ENCODE assay signal across 9 mouse cellular contexts in genomic region chr13:51207965-51208364, GRCm38 (mm10). TPM values are rescaled to one million over a fixed set of nuclear protein-coding genes. Genes with fewer than 3 reads are reported as not detected.
A peak's percentile ranks its signal among the peaks of the same experiment; 100 is the strongest.
DNase-seq lines count a peak whose midpoint lies in the region; ATAC-seq and TF ChIP-seq lines count a peak whose summit lies in the region.
"Had no signal": no experiment of that assay in that cellular context is flagged by ENCODE, and none has a peak within 500 bp of the region (broad histone marks: within the 10 kb centered on the region; RNA-seq: fewer than 3 reads in every experiment).

No protein-coding gene starts in this region.

- DNase-seq in embryo, embryonic 10 days (ENCODE audit: low spot score), result peak; percentile 57
- no peak for DNase-seq in embryo, embryonic 9.5 days (ENCODE audit: extremely low spot score)
- DNase-seq in lung, postnatal 10 days, result peak; percentile 16
- DNase-seq in lung, adult 18-20 months, result no peak
- peak; percentile 48 to 67 for DNase-seq in left cerebral cortex, postnatal 14 days (ENCODE audit: low spot score in 2 of 2)
- DNase-seq in stomach, postnatal 0 days (ENCODE audit: low spot score), result no peak
- no peak for DNase-seq in c-Kit-positive CD71-positive TER-119-positive erythroid progenitor cells, embryonic 14.5 days (ENCODE audit: low spot score)
- DNase-seq in liver, embryonic 11.5 days (ENCODE audit: low spot score), result no peak
- DNase-seq: thymus, adult 18-20 months had no signal

- no peak overlapping the region for H3K9ac ChIP-seq in stomach, postnatal 0 days (ENCODE audit: low read length)
- no peak overlapping the region for H3K9ac ChIP-seq in liver, embryonic 11.5 days (ENCODE audit: low read depth, low read length)

- no peaks in the 10 kb centered on the region for H3K4me1 ChIP-seq in stomach, postnatal 0 days (replicated peaks; ENCODE audit: control insufficient read depth, insufficient read depth)
- H3K4me1 ChIP-seq in liver, embryonic 11.5 days (replicated peaks; ENCODE audit: control insufficient read depth, insufficient read depth, low read length), result no peaks in the 10 kb centered on the region

- no peaks in the 10 kb centered on the region for H3K9me3 ChIP-seq in stomach, postnatal 0 days (ENCODE audit: control insufficient read depth, low read length)
- H3K9me3 ChIP-seq in liver, embryonic 11.5 days (ENCODE audit: control insufficient read depth, low read length), result no peaks in the 10 kb centered on the region

- ATAC-seq in stomach, postnatal 0 days (ENCODE audit: low FRiP score, low TSS enrichment), result peak; percentile 45; the same call in 1 of the 2 replicates
- no peak for ATAC-seq in liver, embryonic 11.5 days (replicated peaks; ENCODE audit: low FRiP score)

- H3K27me3 ChIP-seq in stomach, postnatal 0 days (ENCODE audit: control insufficient read depth, insufficient read depth, low read length), result no peaks in the 10 kb centered on the region
- H3K27me3 ChIP-seq in liver, embryonic 11.5 days (replicated peaks; ENCODE audit: control insufficient read depth, insufficient read depth, low read length), result no peaks in the 10 kb centered on the region

- H3K4me2 ChIP-seq in stomach, postnatal 0 days (replicated peaks; ENCODE audit: low read depth), result no peak overlapping the region; the same call in 1 of the 2 replicates
- H3K4me2 ChIP-seq in liver, embryonic 11.5 days, result no peak overlapping the region

- H3K4me3 ChIP-seq in stomach, postnatal 0 days (ENCODE audit: low read depth, low read length), result no peak overlapping the region
- no peak overlapping the region for H3K4me3 ChIP-seq in liver, embryonic 11.5 days (ENCODE audit: low read depth, low read length)

- H3K27ac ChIP-seq in stomach, postnatal 0 days (replicated peaks), result no peak overlapping the region
- H3K27ac ChIP-seq in liver, embryonic 11.5 days (ENCODE audit: low read depth, low read length), result no peak overlapping the region

- no peaks in the 10 kb centered on the region for H3K36me3 ChIP-seq in stomach, postnatal 0 days (ENCODE audit: control insufficient read depth, insufficient read depth, low read length)
- H3K36me3 ChIP-seq in liver, embryonic 11.5 days (ENCODE audit: control insufficient read depth, insufficient read depth, low read length), result no peaks in the 10 kb centered on the region

- TF ChIP-seq EP300 in stomach, postnatal 0 days (optimal IDR thresholded peaks at IDR 0.05), result no peak

- intact Hi-C loops in left cerebral cortex, postnatal 14 days (cut with DNase I), result loop anchor here (1.0 kb wide), 1 partner anchor 210 kb away; no protein-coding TSS in a partner anchor

- TF ChIP-seq CTCF in stomach, postnatal 0 days (IDR thresholded peaks at IDR 0.05; ENCODE audit: low read depth), result no peak

- WGBS in stomach, postnatal 0 days, result 48% methylated on average over 12 of the region's 12 CpGs
- WGBS in liver, embryonic 11.5 days, result 73% methylated on average over 12 of the region's 12 CpGs

RNA-seq across cellular contexts. Expression of gene Nxnl2, which starts 37.1 kb away (rescaled TPM):
- under 1 TPM; 0.61 to 0.72 TPM for total RNA-seq in left cerebral cortex, postnatal 14 days (2021)
- polyA plus RNA-seq in stomach, postnatal 0 days (2015; fragmentation: Nextera tagmentation; extraction: Ambion mirVana), result 4.3 and 4.6 TPM in 2 replicates
- 0.27 and 0.43 TPM in 2 replicates for polyA plus RNA-seq in liver, embryonic 11.5 days (2014; fragmentation: Nextera tagmentation; extraction: Ambion mirVana)

Comparison
In these comparisons a context has a peak if more than half of its experiments do, and no peak if none do; other contexts are left out.
1. DNase-seq: peak in embryo, embryonic 10 days (single experiment), lung, postnatal 10 days (single experiment) and left cerebral cortex, postnatal 14 days (2 of 2); none in embryo, embryonic 9.5 days (single experiment), lung, adult 18-20 months (0 of 2), stomach, postnatal 0 days (single experiment), c-Kit-positive CD71-positive TER-119-positive erythroid progenitor cells, embryonic 14.5 days (single experiment) and liver, embryonic 11.5 days (single experiment).